Mouse (Mus musculus) testis, postnatal 10 days (tissue): ENCODE data around the gene Gnmt.
"Not testable (repeated sequence)": the region's sequence is repeated elsewhere in the genome, so short reads cannot be mapped to it uniquely, and the experiment has no call there.

Experiments used
- DNase-seq: peaks from one replicate; pipeline ENCODE4 v3.0.0; 2021; ENCODE audit warnings: low spot score

The Gnmt gene

DNA sequence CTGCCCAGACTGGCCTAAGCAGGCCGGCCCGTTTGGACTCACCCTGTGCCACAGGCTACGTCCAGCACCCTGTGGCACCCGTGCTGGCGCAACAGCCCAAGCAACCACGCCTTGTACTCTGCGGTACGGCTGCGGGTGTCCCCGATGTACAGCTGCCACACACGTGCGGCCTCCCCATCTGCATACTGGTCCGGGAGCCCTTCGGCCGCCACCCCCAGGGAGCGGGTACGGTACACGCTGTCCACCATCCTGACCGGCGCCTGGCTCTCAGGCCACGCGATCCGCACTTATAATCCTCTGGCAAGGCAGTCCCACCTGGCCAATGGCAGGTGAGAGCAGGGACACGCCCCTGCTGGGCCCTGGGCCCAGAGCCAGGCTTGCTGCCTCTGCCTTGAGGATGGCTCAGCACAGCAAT is at the start of gene Gnmt:
Gene Gnmt (minus strand): TSS at position 265 of the 415 bp plus-strand sequence.
- DNase-seq: peak; percentile 59

DNA sequence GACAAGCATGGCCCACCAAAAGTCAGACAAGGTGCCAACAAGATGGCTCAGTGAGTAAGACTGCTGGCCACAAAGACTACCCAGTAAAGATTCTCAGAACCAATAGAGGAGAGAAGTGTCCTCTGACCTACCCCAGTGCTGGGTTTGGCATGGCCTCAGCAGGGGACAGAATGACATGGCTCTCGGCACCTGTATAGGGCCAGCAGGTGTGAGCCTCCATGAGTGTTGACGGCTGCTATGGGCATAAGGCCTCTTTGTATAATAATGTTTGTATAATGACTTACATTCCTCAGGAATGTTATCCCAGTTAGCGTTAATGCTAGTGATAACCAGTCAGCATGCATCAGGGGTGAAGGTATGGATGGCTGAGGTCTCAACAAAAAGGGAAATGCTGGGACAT is 47.1 kb upstream of the Gnmt start:
- no peak for DNase-seq

DNA sequence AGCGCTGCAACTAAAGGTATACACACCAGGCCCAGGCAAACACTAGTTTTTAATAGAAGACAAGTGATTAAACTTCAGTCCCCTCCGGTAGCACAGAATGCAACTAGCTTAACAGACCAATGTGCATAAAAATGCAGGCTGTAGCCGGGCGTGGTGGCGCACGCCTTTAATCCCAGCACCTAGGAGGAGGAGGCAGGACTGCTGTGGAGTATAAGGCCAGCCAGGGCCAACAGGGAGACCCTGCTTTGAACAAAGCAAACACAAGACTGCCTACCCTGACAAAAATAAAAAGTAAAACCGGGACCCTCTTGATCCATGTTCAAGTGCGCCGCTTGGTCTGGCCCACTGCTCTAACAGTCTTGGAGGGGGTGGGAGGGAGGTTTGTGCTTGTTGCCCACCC is 46.1 kb upstream of the Gnmt start:
- no peak for DNase-seq

DNA sequence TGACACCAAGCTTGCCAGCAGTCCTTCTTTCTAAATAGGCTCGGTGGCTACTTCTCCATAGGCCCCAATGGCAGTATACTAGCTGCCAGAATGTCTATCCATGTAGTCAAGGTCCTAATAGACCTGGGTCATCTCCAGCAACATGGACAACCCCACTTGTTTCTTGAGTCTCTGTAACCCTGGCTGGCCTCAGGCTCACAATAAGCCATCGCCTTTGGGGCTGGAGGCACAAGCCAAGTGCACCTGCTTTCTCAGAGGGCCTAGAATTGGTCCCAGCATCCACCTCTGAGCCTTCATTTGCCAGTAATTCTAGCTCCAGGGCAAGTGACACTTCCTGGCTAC is 45.1 kb upstream of the Gnmt start:
- DNase-seq: no peak

DNA sequence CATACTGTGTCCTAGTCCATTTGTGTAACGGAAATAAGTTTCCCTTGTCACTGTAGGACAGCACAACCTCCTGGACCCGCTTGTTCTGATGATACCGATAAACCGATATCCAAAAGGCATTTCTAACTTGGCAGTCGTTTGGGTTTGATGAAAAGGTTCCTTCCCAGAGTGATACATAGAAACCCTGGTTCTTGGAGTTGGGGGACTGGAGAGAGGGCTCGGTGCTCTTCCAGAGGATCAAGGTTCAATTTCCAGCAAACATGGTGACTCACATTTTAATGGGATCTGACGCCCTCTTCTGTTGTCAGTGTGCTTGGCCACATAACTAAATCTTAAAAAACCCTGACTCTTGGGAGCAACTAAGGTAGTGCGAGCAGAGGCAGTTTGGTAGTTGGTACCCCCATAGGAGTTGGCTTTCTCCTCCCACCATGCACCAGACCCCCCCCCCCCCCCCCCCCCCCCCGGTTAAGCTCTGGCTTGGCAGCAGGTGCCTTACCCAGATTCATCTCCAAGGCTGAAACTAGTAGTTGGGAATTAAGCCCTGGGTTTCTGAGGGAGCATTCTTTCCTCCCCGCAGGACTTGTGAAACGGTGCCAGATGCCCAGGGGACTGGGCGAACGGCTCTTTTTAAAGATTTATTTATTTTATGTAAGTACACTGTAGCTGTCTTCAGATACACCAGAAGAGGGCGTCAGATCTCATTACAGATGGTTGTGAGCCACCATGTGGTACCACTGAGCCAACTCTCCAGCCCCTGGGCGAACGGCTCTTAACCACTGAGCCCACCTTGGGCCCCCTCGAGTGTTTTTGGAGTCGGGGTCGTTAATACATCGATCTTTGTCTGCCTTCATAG is 44.5 kb upstream of the Gnmt start:
- DNase-seq: no peak

DNA sequence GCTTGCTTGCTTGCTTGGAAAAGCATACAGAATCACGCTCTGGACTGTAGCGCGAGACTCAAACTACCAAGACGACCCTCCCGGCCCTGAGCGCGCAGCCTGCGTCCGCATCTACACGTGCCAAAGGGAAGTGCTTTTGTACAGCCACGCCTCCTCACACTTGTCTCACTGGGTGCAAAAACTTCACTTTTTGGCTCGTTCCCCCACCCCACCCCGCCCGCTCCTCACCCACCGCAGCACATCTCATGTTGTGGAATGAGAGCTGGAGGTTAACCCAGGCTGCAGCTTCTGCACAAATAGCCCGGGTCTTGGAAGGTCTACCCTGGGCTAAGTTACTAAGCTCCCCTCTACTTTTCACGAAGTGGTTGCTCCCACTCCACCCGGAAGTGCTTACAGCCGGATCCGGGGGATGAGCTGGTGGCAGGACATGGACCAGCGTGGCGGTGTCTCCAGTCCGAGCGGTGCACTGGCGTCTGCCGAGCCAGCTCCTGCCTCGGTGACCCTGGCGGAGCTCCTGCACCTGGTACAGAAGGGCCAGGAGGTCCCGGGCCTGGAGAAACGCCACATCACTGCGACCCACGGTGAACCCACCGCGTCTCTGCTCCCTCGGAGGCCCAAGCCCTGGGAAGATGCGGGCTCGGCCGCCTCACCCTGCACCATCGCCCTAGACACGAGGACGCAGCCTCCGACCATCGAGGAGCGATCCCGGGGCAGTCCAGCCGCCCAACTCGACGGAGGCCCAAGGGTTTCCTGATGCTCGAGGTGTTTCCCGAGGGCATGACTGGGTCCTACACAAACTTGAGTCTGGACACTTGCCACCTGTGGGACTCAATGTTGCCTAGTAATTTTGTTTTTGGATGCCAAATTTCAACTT is 43.7 kb upstream of the Gnmt start, which contains the start of gene 2310039H08Rik:
Gene 2310039H08Rik (plus strand): TSS at position 232 of the 874 bp plus-strand sequence.
- peak; percentile 83 for DNase-seq

DNA sequence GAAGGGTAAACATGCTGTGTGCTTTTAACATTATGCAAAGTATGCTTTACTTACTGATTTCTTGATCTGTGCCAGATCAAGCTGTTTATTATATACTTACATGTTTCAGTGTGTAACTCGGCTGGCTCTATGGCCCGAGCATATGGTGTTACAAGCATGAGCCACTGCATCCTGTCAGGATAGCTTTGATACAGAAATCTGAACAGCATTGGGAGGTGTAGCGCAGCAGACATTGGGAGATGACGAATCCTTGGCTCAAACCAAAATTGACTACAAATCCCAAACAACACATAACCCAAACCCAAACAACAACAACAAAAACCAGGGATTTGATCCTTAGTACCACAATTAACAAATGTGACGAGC is 43.1 kb upstream of the Gnmt start:
- DNase-seq: no peak

DNA sequence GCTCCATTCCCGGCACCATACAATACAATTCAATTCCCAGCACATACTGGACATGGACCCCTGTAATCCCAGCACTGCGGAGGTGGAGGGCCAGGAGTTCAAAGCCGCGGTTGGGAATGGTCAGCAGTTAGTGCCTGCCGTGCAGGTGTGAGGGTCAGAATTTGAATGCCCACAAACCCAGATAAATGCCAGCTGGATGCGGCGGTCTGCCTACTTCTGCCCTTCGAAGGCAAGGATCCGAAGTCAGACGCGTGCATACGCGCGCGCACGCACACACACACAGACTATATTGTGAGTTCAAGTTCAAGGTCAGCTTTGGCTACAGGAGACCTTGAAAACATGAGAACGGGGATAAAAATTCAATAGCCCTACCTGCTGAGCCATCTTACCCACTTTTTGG is 42.6 kb upstream of the Gnmt start:
- no peak for DNase-seq

DNA sequence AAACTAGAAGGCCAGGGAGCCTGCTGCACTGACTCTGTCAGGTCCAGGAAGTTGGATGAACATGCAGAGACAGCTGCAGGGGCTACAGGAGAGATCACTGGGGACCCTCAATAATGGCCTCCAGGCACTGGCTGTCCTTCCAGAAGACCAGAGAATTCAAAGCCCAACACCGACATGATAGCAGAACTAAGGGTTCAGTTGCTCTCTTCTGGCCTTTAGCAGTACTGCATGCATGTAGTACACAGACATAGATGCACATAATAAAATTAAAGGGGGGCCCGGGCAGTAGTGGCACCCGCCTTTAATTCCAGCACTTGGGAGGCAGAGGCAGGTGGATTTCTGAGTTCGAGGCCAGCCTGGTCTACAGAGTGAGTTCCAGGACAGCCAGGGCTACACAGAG is 42.1 kb upstream of the Gnmt start:
- no peak for DNase-seq

DNA sequence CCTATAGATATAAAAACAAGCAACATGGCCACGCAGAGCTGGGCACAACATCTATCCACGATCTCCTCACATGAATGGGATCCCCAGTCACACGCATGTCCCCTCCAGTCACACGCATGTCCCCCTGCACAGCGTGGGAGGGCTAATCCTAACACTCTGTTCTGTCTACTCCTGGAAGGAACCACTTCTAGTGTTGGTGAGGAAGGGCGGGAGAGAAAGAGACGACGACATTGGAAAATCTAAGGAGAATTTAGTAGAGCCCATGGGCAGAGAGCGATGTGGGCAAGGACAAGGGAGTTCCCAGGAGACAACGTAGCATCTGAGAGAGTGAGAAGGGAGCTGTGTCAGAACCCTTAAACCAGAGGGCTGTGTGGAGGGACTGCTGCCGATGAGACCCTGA is 41.6 kb upstream of the Gnmt start:
- no peak for DNase-seq

DNA sequence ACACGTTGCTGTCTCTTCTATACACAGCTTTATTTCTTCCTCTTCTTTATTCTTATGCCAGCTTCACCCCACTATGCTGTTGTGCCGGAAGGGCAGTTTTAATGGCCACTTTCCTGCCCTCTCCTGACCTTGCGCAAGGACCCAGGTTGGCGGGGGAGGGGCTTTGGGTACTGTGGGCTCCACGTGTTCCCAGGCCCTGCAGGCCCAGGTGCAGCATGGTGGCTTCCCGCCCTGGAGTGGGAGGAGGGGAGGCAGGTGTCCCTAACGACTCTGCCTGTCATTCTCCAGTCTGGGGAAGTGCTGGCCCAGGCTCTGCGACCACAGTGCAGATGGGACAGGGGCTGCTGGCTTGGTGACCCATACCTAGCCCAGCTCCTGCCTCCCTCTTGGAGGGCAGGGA is 38.9 kb upstream of the Gnmt start:
- DNase-seq: peak; percentile 58

DNA sequence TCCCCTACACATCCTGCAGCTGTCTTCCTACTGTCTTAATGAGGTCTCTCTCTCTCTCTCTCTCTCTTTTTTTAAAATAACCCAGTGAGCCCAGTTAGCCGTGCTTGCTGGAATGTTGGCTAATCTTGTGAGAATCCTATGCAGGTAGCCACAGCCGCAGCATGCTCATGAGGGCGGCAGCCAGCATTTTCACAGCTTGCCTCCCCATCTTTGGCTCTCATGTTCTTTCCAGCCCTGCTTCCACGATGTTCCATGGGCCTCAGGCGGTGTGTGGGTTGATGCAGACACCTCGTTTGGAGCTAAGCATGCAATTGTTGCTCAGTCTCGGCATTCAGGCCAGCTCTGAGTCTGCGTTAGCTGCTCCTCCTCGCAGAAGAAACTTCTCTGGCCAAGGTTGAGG is 35.9 kb upstream of the Gnmt start:
- DNase-seq: not testable (repeated sequence)

DNA sequence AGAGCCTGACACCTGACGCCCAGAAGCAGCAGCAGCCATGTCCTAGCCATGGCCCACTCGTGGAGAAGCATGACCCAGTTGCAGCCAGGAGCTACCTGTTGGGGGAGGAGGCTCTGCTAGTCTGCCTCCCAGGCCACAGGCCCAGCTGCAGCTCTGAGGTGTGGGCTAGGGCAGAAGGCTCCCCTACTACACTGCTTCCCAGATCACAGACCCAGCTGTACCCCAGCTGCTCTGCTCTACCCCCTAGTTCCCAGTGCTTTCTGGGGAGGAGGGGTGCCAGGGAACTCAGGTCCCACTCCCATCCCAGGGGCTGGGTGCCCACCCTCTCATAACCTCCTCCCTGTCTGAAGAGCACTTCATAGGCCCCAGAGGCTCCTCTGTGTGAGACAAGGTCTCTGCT is 34.6 kb upstream of the Gnmt start, which contains the start of gene Ptcra:
Gene Ptcra (minus strand): TSS at position 169 of the 400 bp plus-strand sequence.
- no peak for DNase-seq

DNA sequence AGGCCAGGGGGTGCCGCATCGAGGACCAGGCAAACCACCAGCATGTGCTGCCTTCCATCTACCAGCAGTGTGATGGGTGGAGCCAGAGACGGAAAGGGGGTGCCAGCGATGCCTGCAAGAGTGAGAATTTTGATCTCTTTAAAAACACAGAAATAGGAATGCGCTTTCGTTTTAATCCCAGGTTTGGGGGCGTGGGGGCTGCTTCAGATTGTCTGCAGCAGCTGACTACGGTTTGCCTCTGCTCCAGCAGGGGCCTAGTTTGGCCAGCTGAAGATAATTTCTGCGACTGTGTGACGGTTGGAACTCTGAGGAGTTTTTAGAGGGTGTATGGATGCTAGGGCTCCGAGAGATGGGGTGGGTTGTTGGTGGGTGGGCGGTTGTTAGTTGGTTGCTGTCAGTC is 29.8 kb upstream of the Gnmt start:
- no peak for DNase-seq

DNA sequence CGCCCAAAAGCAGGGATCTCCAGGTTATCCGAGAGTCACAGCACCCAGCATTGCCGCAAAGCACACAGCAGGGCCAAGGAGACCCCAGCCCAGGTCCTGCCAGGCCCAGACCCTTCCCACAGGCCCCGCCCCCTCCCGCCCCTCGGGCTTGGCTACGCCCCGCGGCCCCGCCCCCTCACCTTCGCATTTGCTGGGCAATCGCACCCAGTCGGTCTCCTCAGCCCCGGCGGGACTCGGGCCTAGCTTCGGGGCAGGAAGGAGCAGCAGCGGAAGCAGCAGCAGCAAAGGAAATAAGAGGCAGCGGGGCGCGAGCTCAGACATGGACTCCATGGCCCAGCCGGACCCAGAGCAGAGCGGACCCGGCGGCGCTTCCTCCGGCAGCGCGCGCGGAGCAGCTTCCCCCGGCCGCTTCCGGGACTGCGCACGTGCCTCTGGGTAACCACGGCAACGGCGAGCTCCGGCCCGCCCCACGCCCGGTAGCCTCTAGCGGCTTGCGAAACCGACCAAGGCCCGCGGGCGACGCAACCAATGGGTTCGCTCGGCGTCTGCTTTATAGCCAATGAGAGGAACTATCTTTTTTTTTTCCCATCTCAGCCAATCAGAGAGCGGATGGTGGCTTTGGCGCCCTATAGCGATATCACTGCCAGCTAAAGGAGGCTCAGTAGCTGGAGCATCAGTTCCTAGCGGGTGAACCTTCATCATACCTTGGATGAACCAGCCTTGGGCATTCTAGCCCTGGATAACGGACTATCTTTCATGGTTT is 23.0 kb upstream of the Gnmt start, which contains the start of gene Cnpy3:
Gene Cnpy3 (minus strand): TSS at position 421 of the 763 bp plus-strand sequence.
- peak; percentile 98 for DNase-seq

DNA sequence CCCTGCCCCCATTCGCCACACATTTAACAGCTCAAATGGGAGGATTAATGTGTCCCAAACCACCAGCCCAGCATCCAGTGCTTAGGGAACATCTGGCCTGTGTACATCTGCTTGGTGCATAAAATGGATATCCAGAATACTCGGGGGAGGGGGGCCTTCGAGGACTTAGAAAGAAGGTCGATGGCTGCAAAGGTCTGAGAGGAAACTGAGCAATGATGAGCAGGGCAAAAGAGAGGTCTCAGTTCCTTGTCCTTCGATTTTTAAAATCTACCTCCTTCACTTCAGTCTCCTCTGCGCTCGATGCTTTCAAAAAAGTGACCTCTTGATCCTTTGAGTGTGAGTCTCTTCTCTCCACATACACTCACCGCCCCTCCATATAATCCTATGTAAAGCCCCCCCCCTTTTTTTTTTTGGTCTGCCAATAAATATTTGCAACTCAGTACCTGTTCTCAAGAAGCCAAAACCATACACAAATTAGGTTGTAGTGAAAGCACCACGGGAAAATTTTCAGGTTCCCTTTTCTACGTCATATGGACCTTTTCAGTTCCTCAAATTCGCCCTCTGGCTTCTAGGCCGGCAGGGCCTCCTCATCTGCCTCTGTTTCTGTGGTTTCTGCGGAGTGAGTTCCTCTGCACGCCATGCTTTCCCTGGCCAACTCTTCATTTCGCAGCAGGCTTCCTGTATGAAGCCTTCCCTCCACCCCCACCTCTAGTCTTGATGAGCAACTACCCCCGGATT is 22.3 kb upstream of the Gnmt start:
- no peak for DNase-seq

DNA sequence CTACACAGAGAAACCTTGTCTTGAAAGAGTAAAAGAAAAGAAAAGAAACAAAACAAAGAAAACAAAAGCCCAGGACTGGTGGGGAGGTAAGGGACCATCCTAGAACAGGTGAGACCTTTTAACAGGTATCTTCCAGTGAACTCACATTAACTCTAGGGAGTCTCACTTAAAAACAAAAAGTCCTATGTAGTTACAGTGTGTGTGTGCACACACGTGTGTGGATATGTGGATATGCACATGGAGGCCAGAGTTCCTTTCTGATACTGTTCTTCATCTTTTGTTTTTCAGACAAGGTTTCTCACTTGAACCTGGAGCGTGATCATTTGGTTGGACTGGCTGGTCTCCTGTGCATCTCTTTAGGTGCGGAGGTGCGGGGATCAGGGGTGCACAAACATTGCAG is 21.6 kb upstream of the Gnmt start:
- no peak for DNase-seq

DNA sequence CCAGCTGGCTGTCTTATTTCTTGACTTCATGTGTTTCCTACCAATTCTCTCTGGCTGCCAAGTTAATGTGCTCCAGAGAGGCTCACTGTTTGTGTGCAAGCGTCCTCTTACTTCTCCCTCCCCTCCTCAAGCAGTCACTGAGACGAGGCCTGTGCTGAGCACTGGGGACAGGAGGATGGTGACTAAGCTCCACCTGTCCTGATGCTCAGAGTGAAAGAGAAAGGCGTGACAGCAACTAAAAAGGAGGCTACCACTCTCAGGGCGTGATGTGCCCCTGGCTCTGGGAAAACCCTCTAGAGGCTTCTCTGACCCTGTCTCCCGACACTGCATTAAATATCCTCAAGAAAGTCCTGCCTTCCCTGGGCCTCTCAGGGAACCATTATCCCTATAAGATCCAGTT is 20.3 kb upstream of the Gnmt start:
- DNase-seq: no peak

DNA sequence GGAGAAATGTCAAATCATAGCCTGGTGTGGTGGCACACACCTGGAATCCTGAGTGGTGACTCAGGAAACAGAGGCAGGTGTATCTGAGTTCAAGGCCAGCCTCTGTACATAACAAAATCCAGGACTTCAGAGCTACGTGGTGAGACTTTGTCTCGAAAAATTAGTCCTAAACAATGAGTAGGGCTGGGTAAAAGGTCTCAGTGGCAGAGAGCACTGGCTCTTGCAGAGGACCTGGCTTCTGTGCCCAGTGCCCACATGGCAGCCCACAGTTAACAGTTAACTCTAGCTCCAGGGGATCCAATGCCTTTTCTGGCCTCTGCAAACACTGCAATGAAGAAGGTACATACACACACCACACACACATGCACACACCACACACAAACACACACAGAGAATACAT is 18.8 kb upstream of the Gnmt start:
- DNase-seq: no peak

DNA sequence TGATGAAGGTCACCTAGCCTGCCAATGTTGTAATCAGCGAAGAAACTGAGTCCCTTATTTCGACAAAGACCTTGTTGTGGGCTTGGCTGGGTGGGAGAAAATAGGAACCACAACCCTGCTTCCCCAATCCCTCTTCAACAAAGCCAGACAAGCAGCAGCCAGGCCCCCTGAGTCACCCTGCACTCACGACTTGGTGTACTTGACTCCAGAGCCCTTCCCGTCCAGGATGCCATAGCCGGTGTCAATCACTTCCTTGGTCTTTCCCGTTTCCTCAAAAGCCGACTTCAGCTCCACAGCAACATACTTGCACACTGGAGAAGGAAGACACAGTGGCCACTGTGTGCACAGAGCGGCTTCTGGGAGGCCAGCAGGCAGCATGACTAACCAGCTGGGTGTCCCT is 18.3 kb upstream of the Gnmt start:
- DNase-seq: no peak

DNA sequence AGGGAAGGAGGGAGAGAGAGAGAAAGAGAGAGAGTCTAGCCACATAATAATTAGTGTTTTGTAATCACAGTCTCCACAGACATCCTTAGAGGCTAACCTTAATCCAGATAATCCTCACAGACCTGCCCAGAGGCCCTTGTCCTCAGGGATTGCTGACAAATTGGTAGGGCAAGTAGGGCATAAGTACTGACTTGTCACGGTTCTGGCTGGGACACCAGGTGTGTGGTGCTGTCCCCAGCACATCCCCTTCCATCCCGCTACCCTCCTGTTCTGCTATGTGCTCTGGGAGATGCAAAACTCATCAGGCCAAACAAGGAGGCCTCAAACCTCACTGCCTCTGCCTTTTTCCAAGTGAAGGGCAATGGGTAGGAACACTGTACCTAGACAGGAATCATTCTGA is 16.5 kb upstream of the Gnmt start:
- no peak for DNase-seq

DNA sequence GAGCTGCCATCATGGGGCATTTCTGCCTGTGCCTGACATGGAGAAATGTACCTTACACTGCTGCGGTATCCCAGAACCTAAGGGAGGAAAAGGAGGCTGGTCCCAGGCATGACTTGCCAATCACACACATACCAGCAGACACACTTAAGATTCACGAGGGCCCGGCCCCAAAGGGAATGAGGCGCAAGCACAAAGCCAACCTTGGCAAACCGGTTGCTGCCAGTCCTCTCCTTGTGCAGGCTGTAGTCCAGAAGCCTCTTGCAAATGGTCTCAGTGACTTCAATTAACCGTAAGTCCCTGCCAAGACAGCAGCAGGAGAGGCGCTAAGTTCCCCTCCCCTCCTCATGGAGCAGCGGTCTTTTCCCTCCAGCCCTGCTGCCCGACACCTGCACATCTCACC is 14.0 kb upstream of the Gnmt start:
- DNase-seq: no peak
